Mouse (Mus musculus) heart, postnatal 0 days (tissue): ENCODE measurements around the gene Hspa8. TPM values are rescaled to one million over a fixed set of nuclear protein-coding genes. Genes with fewer than 3 reads are reported as not detected.
"Not testable (repeated sequence)": the region's sequence is repeated elsewhere in the genome, so short reads cannot be mapped to it uniquely, and the experiment has no call there.

Experiments
- ATAC-seq: fragments of 200-750 bp; cut with Nextera tagmentation; 2 replicates; pipeline ENCODE4 v1.8.0; 2017; ENCODE audit warnings: low read depth, moderate number of reproducible peaks, moderate library complexity; ENCODE audit not compliant: insufficient read depth
- DNase-seq: peaks from one replicate; pipeline ENCODE4 v3.0.0-alpha.2; 2016; ENCODE audit warnings: low spot score
- H3K27ac ChIP-seq: fragments of 300-500 bp; sonication (generic); 2 replicates; pipeline ENCODE4 v1.5.1; 2014; ENCODE audit warnings: low read depth, mild to moderate bottlenecking
- H3K27me3 ChIP-seq: fragments of 300-500 bp; sonication (generic); 2 replicates; pipeline ENCODE4 v1.6.1; 2014; ENCODE audit warnings: low read length, mixed read lengths; ENCODE audit not compliant: control insufficient read depth, insufficient read depth
- H3K36me3 ChIP-seq: fragments of 300-500 bp; sonication (generic); replicated peaks from 2 replicates; pipeline ENCODE4 v1.6.1; 2014; ENCODE audit warnings: low read length, mixed read lengths; ENCODE audit not compliant: control insufficient read depth, insufficient read depth
- H3K4me1 ChIP-seq: fragments of 300-500 bp; sonication (generic); 2 replicates; pipeline ENCODE4 v1.6.1; 2014; ENCODE audit warnings: antibody characterized with exemption; ENCODE audit not compliant: control insufficient read depth, insufficient read depth
- H3K4me2 ChIP-seq: fragments of 300-500 bp; sonication (generic); 2 replicates; pipeline ENCODE4 v1.6.1; 2014; ENCODE audit warnings: low read depth, mild to moderate bottlenecking, low read length, moderate library complexity
- H3K4me3 ChIP-seq: fragments of 300-500 bp; sonication (generic); 2 replicates; pipeline ENCODE4 v1.5.1; 2014; ENCODE audit warnings: low read depth, low read length
- H3K9ac ChIP-seq: fragments of 300-500 bp; sonication (generic); replicated peaks from 2 replicates; pipeline ENCODE4 v1.6.1; 2014; ENCODE audit warnings: low read depth, low read length, mixed read lengths
- H3K9me3 ChIP-seq: fragments of 300-500 bp; sonication (generic); replicated peaks from 2 replicates; pipeline ENCODE4 v1.6.1; 2016; ENCODE audit warnings: low read length; ENCODE audit not compliant: control insufficient read depth
- CTCF ChIP-seq: IDR thresholded peaks from 2 replicates; pipeline ENCODE4 v1.5.1; 2016; ENCODE audit warnings: antibody characterized with exemption, control low read depth, low read depth
- EP300 ChIP-seq: IDR thresholded peaks from 2 replicates; pipeline ENCODE4 v1.6.1; 2016; ENCODE audit warnings: antibody characterized with exemption, low read depth
- WGBS: fragments of 180-500 bp; shearing (Covaris S2); extraction: QIAGEN DNeasy Blood & Tissue Kit; methylation state at CpG from one replicate; pipeline ENCODE4 v1.1.7; 2014; 5-methylcytosine and 5-hydroxymethylcytosine counted together
- polyA plus RNA-seq: library from polyadenylated mRNA; unstranded; fragments of >200 nt; fragmentation: Nextera tagmentation; extraction: Ambion mirVana; gene quantifications from 2 replicates; pipeline ENCODE4 v1.2.1, GENCODE M21; 2015
- total RNA-seq: library from RNA; depleted of rRNA; stranded (reverse); fragments of >200 nt; gene quantifications from 2 replicates; pipeline ENCODE4 v1.2.3, GENCODE M21; 2014; ENCODE audit warnings: low replicate concordance

Hspa8 gene
- total and polyA plus RNA-seq, 2 experiments from 2014 or later, result 1,298 to 2,627 TPM

GRCm38 (mm10) chr9:40785452-40785851, 15.3 kb upstream of the Hspa8 start:
- H3K4me1 ChIP-seq, result peaks cover 11% of the 10 kb centered on the region
- DNase-seq (no peak), ATAC-seq (no peak)
- H3K4me2 ChIP-seq, result no peak overlapping the region
- TF ChIP-seq CTCF, result no peak
- TF ChIP-seq EP300, result no peak
- 0 out of 2 replicates have a peak overlapping the region, but pooled peaks have one; percentile 20 for H3K27ac ChIP-seq
- WGBS, result 75% methylated on average over 6 of the region's 6 CpGs
- H3K36me3 ChIP-seq, result no peaks in the 10 kb centered on the region
- no peaks in the 10 kb centered on the region for H3K27me3 ChIP-seq
- H3K9ac ChIP-seq, result no peak overlapping the region
- H3K9me3 ChIP-seq, result no peaks in the 10 kb centered on the region
- no peak overlapping the region for H3K4me3 ChIP-seq

DNA sequence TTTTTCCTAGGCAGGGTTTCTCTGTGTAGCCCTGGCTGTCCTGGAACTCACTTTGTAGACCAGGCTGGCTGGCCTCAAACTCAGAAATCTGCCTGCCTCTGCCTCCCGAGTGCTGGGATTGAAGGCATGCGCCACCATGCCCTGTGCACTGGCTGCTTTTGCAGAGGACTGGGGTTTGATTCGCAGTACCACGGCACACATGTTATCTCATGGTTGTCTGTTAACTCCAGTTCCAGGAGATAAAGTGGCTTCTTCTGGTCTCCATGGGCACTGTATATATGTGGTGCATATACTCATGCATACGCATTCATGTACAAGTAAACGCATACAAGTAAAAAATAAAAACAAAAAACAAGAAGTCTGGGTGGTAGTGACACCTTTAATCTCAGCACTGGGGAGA, 14.0 kb upstream of the Hspa8 start:
- not testable (repeated sequence) for H3K36me3 ChIP-seq, H3K9me3 ChIP-seq, H3K4me3 ChIP-seq, ATAC-seq, H3K27ac ChIP-seq, H3K4me2 ChIP-seq, H3K4me1 ChIP-seq, DNase-seq, H3K9ac ChIP-seq, H3K27me3 ChIP-seq
- WGBS, result 87% methylated on average over 6 of the region's 6 CpGs

- Histone ChIP-seq H3K9me3 (no peaks in the 10 kb centered on the region), H3K27ac (no peak overlapping the region), H3K27me3 (no peaks in the 10 kb centered on the region), H3K4me2 (no peak overlapping the region), H3K36me3 (no peaks in the 10 kb centered on the region), H3K4me1 (peaks cover 5% of the 10 kb centered on the region; the same call in 1 of the 2 replicates), H3K4me3 (no peak overlapping the region), H3K9ac (no peak overlapping the region)
- no peak for ATAC-seq
- DNase-seq, result no peak
- WGBS, result 73% methylated on average over 6 of the region's 6 CpGs
- TF ChIP-seq CTCF, result no peak
- no peak for TF ChIP-seq EP300
These were observed 8.7 kb upstream of the Hspa8 start for GRCm38 (mm10) chr9:40791864-40792633.

GRCm38 (mm10) chr9:40793581-40793980, 7.2 kb upstream of the Hspa8 start:
- H3K27ac ChIP-seq, result no peak overlapping the region
- no peak for DNase-seq
- H3K9ac ChIP-seq, result no peak overlapping the region
- no peaks in the 10 kb centered on the region for H3K9me3 ChIP-seq
- no peak for ATAC-seq
- no peaks in the 10 kb centered on the region for H3K36me3 ChIP-seq
- H3K4me3 ChIP-seq, result no peak overlapping the region
- no peaks in the 10 kb centered on the region for H3K27me3 ChIP-seq
- 86% methylated on average over 5 of the region's 5 CpGs for WGBS
- TF ChIP-seq EP300 (no peak), CTCF (no peak)
- H3K4me1 ChIP-seq, result peaks cover 7% of the 10 kb centered on the region; the same call in 1 of the 2 replicates
- no peak overlapping the region for H3K4me2 ChIP-seq

GRCm38 (mm10) chr9:40794251-40794650, 6.5 kb upstream of the Hspa8 start:
- no peak overlapping the region for H3K4me3 ChIP-seq
- TF ChIP-seq EP300 (no peak), CTCF (no peak)
- H3K36me3 ChIP-seq, result no peaks in the 10 kb centered on the region
- no peaks in the 10 kb centered on the region for H3K27me3 ChIP-seq
- peaks cover 13% of the 10 kb centered on the region for H3K4me1 ChIP-seq
- H3K4me2 ChIP-seq, result no peak overlapping the region
- H3K9me3 ChIP-seq, result no peaks in the 10 kb centered on the region
- H3K27ac ChIP-seq, result no peak overlapping the region
- WGBS, result 46% methylated on average over 5 of the region's 5 CpGs
- no peak overlapping the region for H3K9ac ChIP-seq
- ATAC-seq (no peak), DNase-seq (no peak)

GRCm38 (mm10) chr9:40794926-40795325, 5.9 kb upstream of the Hspa8 start:
- DNase-seq (no peak), ATAC-seq (no peak)
- H3K4me3 ChIP-seq, result no peak overlapping the region
- no peaks in the 10 kb centered on the region for H3K27me3 ChIP-seq
- no peaks in the 10 kb centered on the region for H3K36me3 ChIP-seq
- WGBS, result 72% methylated on average over 5 of the region's 5 CpGs
- no peak for TF ChIP-seq EP300
- no peak for TF ChIP-seq CTCF
- no peak overlapping the region for H3K4me2 ChIP-seq
- H3K4me1 ChIP-seq, result peaks cover 15% of the 10 kb centered on the region
- H3K27ac ChIP-seq, result peak overlapping the region; percentile 23; the same call in 1 of the 2 replicates
- H3K9me3 ChIP-seq, result no peaks in the 10 kb centered on the region
- no peak overlapping the region for H3K9ac ChIP-seq
